Mouse (Mus musculus) neutrophil, adult 65 days (primary cell): Measurements from ENCODE around the gene Clip4. TPM values are rescaled to one million over a fixed set of nuclear protein-coding genes. Genes with fewer than 3 reads are reported as not detected.

Experiments used
- total RNA-seq: library from RNA; stranded (reverse); gene quantifications from 2 replicates; pipeline ENCODE4 v1.2.4, GENCODE M21; 2023

The Clip4 gene
- not detected in 2 replicates for total RNA-seq

GRCm38 (mm10) chr17:71768173-71768572, at the start of gene Clip4:
Gene Clip4 (plus strand): TSS chr17:71768473.

GRCm38 (mm10) chr17:71752831-71753230, 15.4 kb upstream of the Clip4 start, which contains the start of gene Pcare:
Gene Pcare (minus strand): TSS chr17:71752894.

Other genes starting within 250 kb of the Clip4 start
- 27.9 and 29.9 TPM in 2 replicates for gene Ndc80, start 241.6 kb upstream of the Clip4 start, total RNA-seq
- not detected in 2 replicates for gene Spdya, start 216.4 kb upstream of the Clip4 start, total RNA-seq
- 29.6 and 47.4 TPM in 2 replicates for gene Wdr43, start 152.6 kb upstream of the Clip4 start, total RNA-seq
- not detected in 2 replicates for gene Togaram2, start 95.2 kb upstream of the Clip4 start, total RNA-seq
- gene Pcare, start 15.6 kb upstream of the Clip4 start, total RNA-seq = not detected in 2 replicates